7 mouse cellular contexts compared by ENCODE assay signal in genomic region chr6:149408833-149409332, GRCm38 (mm10). TPM values are rescaled to one million over a fixed set of nuclear protein-coding genes. Genes with fewer than 3 reads are reported as not detected.
DNase-seq lines count a peak whose midpoint lies in the region; ATAC-seq and TF ChIP-seq lines count a peak whose summit lies in the region.

Bicd1 (plus strand) TSS chr6:149408886.

- no peak within 1 kb of the TSS for H3K27ac ChIP-seq in embryonic facial prominence, embryonic 11.5 days (replicated peaks; ENCODE audit: low read depth, low read length)
- H3K27ac ChIP-seq in limb, embryonic 10.5 days, result peak within 1 kb of the TSS; percentile 75
- H3K27ac ChIP-seq in midbrain, embryonic 12.5 days (replicated peaks), result peak within 1 kb of the TSS; percentile 94
- no peak within 1 kb of the TSS for H3K27ac ChIP-seq in small intestine, adult 2 months (ENCODE audit: insufficient read depth, low read depth, low read length)

- no peaks in the 10 kb centered on the region for H3K4me1 ChIP-seq in embryonic facial prominence, embryonic 11.5 days (ENCODE audit: control insufficient read depth, insufficient read depth, low read length)
- H3K4me1 ChIP-seq in limb, embryonic 10.5 days, result peaks cover 11% of the 10 kb centered on the region
- peaks cover 9% of the 10 kb centered on the region; the same call in 1 of the 2 replicates for H3K4me1 ChIP-seq in midbrain, embryonic 12.5 days
- no peaks in the 10 kb centered on the region for H3K4me1 ChIP-seq in small intestine, adult 2 months (ENCODE audit: control insufficient read depth, insufficient read depth, insufficient read length, low read length)

- no peak; the same call in 1 of the 2 replicates for TF ChIP-seq POLR2A in small intestine, adult 2 months (IDR thresholded peaks at IDR 0.05; ENCODE audit: low read depth, low read length)

- H3K4me3 ChIP-seq in embryonic facial prominence, embryonic 11.5 days (ENCODE audit: low read depth, low read length), result peak within 1 kb of the TSS; percentile 57
- H3K4me3 ChIP-seq in limb, embryonic 10.5 days, result peak within 1 kb of the TSS; percentile 64
- peak within 1 kb of the TSS; percentile 79 for H3K4me3 ChIP-seq in midbrain, embryonic 12.5 days
- H3K4me3 ChIP-seq in small intestine, adult 2 months (ENCODE audit: low read depth, low read length), result peak within 1 kb of the TSS; percentile 75

- ATAC-seq in embryonic facial prominence, embryonic 11.5 days (replicated peaks; ENCODE audit: insufficient number of reproducible peaks, low FRiP score, low TSS enrichment, low read depth), result peak; percentile 100
- peak; percentile 100 for ATAC-seq in midbrain, embryonic 12.5 days (ENCODE audit: low FRiP score, low read depth)

- under 1% methylated on average over 30 of the region's 30 CpGs for WGBS in embryonic facial prominence, embryonic 11.5 days
- 0% methylated on average over 30 of the region's 30 CpGs for WGBS in limb, embryonic 10.5 days
- under 1% methylated on average over 29 of the region's 30 CpGs for WGBS in midbrain, embryonic 12.5 days
- under 1% methylated on average over 30 of the region's 30 CpGs for WGBS in small intestine, adult 2 months

- H3K9ac ChIP-seq in embryonic facial prominence, embryonic 11.5 days (replicated peaks; ENCODE audit: low read length), result peak within 1 kb of the TSS; percentile 57
- H3K9ac ChIP-seq in midbrain, embryonic 12.5 days (replicated peaks), result peak within 1 kb of the TSS; percentile 73

- TF ChIP-seq CTCF in small intestine, adult 2 months (IDR thresholded peaks at IDR 0.05; ENCODE audit: extremely low read depth, insufficient read length, insufficient replicate concordance, low read depth, low read length), result no peak

- no peaks in the 10 kb centered on the region for H3K36me3 ChIP-seq in embryonic facial prominence, embryonic 11.5 days (replicated peaks; ENCODE audit: control insufficient read depth, insufficient read depth, low read depth, low read length)
- no peaks in the 10 kb centered on the region for H3K36me3 ChIP-seq in limb, embryonic 10.5 days
- no peaks in the 10 kb centered on the region for H3K36me3 ChIP-seq in midbrain, embryonic 12.5 days
- no peaks in the 10 kb centered on the region for H3K36me3 ChIP-seq in small intestine, adult 2 months (ENCODE audit: control insufficient read depth, insufficient read depth, low read length)

- peak within 1 kb of the TSS; percentile 56 for H3K4me2 ChIP-seq in embryonic facial prominence, embryonic 11.5 days (ENCODE audit: low read depth, low read length)
- H3K4me2 ChIP-seq in midbrain, embryonic 12.5 days (replicated peaks), result peak within 1 kb of the TSS; percentile 71

- no peaks in the 10 kb centered on the region for H3K9me3 ChIP-seq in embryonic facial prominence, embryonic 11.5 days (replicated peaks; ENCODE audit: control insufficient read depth, low read length)
- no peaks in the 10 kb centered on the region for H3K9me3 ChIP-seq in limb, embryonic 10.5 days (replicated peaks)
- no peaks in the 10 kb centered on the region for H3K9me3 ChIP-seq in midbrain, embryonic 12.5 days

- peak; percentile 74 for DNase-seq in adrenal gland, postnatal 25 days
- peak; percentile 83 for DNase-seq in embryonic facial prominence, embryonic 11.5 days (ENCODE audit: low spot score)
- DNase-seq in heart, adult 11 months, result peak; percentile 98
- peak; percentile 77 for DNase-seq in kidney, adult 18-20 months
- peak; percentile 85 for DNase-seq in limb, embryonic 10.5 days (ENCODE audit: low spot score)

- no peaks in the 10 kb centered on the region for H3K27me3 ChIP-seq in embryonic facial prominence, embryonic 11.5 days (ENCODE audit: control insufficient read depth, insufficient read depth, low read length)
- no peaks in the 10 kb centered on the region for H3K27me3 ChIP-seq in limb, embryonic 10.5 days (ENCODE audit: low read depth, poor library complexity, severe bottlenecking)
- H3K27me3 ChIP-seq in midbrain, embryonic 12.5 days, result no peaks in the 10 kb centered on the region
- H3K27me3 ChIP-seq in small intestine, adult 2 months (ENCODE audit: control insufficient read depth, insufficient read depth, low read length), result no peaks in the 10 kb centered on the region

RNA-seq across cellular contexts. Expression of gene Bicd1, which starts in this region (rescaled TPM):
- total RNA-seq in adrenal gland, postnatal 25 days (2021), result 3.5 and 6.0 TPM in 2 replicates
- polyA plus RNA-seq in embryonic facial prominence, embryonic 11.5 days (2014; fragmentation: Nextera tagmentation; extraction: Ambion mirVana), result 5.8 and 5.9 TPM in 2 replicates
- polyA plus RNA-seq in limb, embryonic 10.5 days (2016; fragmentation: Nextera tagmentation; extraction: Ambion mirVana), result 5.0 and 5.6 TPM in 2 replicates
- 29.5 and 32.9 TPM in 2 replicates for polyA plus RNA-seq in midbrain, embryonic 12.5 days (2016; fragmentation: Nextera tagmentation; extraction: Ambion mirVana)
- 0.61 and 0.84 TPM in 2 replicates for polyA plus RNA-seq in small intestine, adult 2 months (2012; rRNA removed)

Comparison
In these comparisons a context has a peak if more than half of its experiments do, and no peak if none do; other contexts are left out.
1. H3K27ac ChIP-seq: peak in limb, embryonic 10.5 days (single experiment) and midbrain, embryonic 12.5 days (single experiment); none in embryonic facial prominence, embryonic 11.5 days (single experiment) and small intestine, adult 2 months (single experiment).
2. Peak in every context shown above with its lines, with median percentiles within 50 percentile points of each other: DNase-seq and H3K4me3 ChIP-seq.